Mouse (Mus musculus) brain, adult 10 weeks (tissue): ENCODE measurements around the gene Nsun4. TPM values are rescaled to one million over a fixed set of nuclear protein-coding genes. Genes with fewer than 3 reads are reported as not detected.

Experiments used
- polyA plus RNA-seq: library from polyadenylated mRNA; stranded (reverse); fragments of 350-450 nt; fragmentation: Illumina TruSeq; extraction: RNeasy Lipid Tissue Mini Kit (QIAGEN cat#74804); gene quantifications from one replicate; pipeline ENCODE4 v1.2.3, GENCODE M21; 2015; ENCODE audit warnings: low read depth, low replicate concordance

The Nsun4 gene
- 12.3 TPM for polyA plus RNA-seq

DNA sequence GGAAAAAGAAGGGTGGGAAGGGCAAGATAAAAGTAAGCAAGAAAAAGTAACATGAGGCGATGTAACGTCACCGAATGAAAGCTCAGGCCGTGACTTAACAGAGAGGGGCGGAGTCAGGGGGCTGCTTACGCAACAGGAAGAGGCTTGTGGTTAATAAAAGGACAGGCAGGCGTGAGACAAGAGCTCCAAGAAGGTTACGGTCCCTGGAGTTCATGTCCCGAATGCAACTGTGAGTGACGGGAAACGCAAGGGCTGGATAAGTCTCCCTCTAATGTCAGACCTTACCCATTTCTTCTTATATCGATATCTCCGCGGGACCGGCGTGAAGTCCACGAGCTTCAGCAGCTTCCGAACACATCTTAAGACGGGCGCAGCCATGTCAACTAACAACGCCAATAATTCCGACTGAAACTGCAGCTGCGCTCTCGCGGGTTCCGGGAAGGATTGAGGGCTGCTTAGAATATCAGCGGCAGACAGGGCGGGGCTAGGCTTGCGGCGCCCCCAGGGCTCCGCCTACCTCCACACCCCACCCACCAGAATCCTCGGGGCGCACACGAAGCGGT lies at the start of gene Nsun4:
Gene Nsun4 (minus strand): TSS at position 478 of the 563 bp plus-strand sequence.

DNA sequence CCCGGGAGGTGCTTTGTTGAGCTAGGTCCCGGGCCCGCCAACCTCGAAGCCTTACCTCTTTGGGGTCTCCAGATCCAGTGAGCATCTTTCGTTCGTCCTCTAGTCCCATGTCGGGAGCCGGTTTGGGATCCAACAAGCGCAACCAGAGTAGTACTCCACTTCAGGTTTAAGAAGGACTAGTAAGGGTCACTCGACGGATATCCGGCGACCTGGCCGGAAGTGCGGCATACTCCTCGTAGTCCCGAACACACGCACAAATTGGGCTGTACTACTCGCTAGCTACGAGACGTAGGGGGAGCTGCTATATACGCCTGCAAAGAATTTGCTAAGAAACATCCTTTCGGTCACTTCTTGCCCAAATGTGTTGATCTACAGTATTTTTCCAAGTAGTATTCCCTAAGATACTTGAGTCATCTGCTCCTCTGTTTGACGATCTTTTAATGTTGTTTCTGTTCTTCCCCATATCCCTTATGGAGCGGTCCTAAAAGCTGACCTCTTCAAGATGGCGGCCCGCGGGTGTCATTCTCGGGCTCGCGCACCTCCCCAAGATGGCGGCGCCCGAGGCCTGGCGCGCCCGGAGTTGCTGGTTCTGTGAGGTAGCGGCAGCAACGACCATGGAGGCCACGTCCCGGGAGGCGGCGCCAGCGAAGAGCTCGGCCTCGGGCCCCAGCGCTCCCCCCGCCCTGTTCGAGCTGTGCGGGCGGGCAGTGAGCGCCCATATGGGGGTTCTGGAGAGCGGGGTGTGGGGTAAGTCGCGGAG lies 21.4 kb upstream of the Nsun4 start, which contains the start of the genes Uqcrh and Lrrc41:
Gene Uqcrh (minus strand): TSS at position 211 of the 760 bp plus-strand sequence.
Gene Lrrc41 (plus strand): TSS at position 409 of the 760 bp plus-strand sequence.

DNA sequence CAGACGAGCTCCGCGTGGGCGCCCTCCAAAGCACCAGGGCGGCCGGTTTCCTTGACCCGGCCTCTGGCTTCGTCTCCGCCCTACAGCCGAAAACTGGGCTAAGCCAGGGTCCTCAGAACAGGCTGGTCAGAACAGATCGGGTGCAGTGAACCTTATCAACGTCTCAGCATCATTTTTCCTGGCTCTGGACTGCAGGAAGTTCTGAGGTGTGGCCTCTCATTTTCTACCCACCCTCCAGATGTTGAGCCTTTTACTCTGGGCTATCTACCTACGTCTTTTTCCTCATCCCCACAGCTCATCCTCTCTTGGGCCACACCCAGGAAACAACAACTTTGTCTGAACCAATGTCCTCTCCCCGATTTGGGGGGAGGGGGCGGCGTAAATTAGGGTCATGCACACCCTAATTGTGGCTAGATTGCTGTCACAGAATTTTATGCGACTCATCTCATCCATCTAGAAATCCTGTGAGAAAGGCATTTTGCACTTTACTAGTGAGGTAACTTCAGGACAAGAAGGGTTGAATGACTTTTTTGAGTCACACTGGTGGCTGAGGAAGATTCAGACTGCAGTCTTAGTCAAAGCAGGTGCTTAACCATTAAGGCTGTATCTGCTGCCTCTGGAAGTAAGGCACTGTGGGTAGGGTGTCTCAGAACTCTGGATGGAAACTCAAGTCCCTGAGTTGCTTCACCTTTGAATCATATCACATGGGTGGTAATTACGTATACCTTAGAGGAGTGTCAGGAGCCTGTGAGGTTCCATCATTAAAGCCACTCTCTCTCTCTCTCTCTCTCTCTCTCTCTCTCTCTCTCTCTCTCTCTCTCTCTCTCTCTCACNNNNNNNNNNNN lies 35.6 kb downstream of the Nsun4 start, which contains the start of gene Faah:
Gene Faah (minus strand): TSS at position 25 of the 845 bp plus-strand sequence.

Other genes starting within 250 kb of the Nsun4 start
- 4.1 TPM for gene Mob3c, start 225.8 kb downstream of the Nsun4 start, polyA plus RNA-seq
- gene Mknk1, start 214.7 kb downstream of the Nsun4 start, polyA plus RNA-seq, result 33.0 TPM
- gene Kncn, start 169.5 kb downstream of the Nsun4 start, polyA plus RNA-seq, result 0.28 TPM
- gene 6430628N08Rik, start 163.2 kb downstream of the Nsun4 start, polyA plus RNA-seq, result 0.28 TPM
- 0.31 TPM for gene Dmbx1, start 114.0 kb downstream of the Nsun4 start, polyA plus RNA-seq
- gene Faah, start 36.0 kb downstream of the Nsun4 start, polyA plus RNA-seq, result 71.7 TPM
- gene Uqcrh, start 21.2 kb upstream of the Nsun4 start, polyA plus RNA-seq, result 1,361 TPM
- gene Lrrc41, start 21.4 kb upstream of the Nsun4 start, polyA plus RNA-seq, result 27.0 TPM
- 0.70 TPM for gene Rad54l, start 69.8 kb upstream of the Nsun4 start, polyA plus RNA-seq
- 75.8 TPM for gene Pomgnt1, start 70.0 kb upstream of the Nsun4 start, polyA plus RNA-seq
- gene Lurap1, start 97.5 kb upstream of the Nsun4 start, polyA plus RNA-seq, result 12.5 TPM
- not detected for gene Tspan1, start 113.7 kb upstream of the Nsun4 start, polyA plus RNA-seq
- not detected for gene 1700042G07Rik, start 119.5 kb upstream of the Nsun4 start, polyA plus RNA-seq
- not detected for gene Gm49337, start 119.5 kb upstream of the Nsun4 start, polyA plus RNA-seq
- gene Pik3r3, start 167.7 kb upstream of the Nsun4 start, polyA plus RNA-seq, result 37.6 TPM